Mouse (Mus musculus): Measurements from ENCODE around the gene Ssr3. TPM values are rescaled to one million over a fixed set of nuclear protein-coding genes. Genes with fewer than 3 reads are reported as not detected.
"Not testable (repeated sequence)": the region's sequence is repeated elsewhere in the genome, so short reads cannot be mapped to it uniquely, and the experiment has no call there.

The Ssr3 gene
- 100 to 1,000 TPM; 132 to 153 TPM for total RNA-seq (2021)
- long read RNA-seq, experiment 1, transcript Ssr3-203 (2 exons, 745 nt), result minor isoform, 5 of 269 reads
- long read RNA-seq, experiment 1, transcript Ssr3-201 (5 exons, 2,957 nt), result major isoform, 235 of 269 reads
- long read RNA-seq, experiment 1, partial matches to known transcripts, result 0 of 269 reads
- long read RNA-seq, experiment 1, other reads (novel, unspliced or antisense), result 28 of 269 reads
- long read RNA-seq, experiment 2, transcript Ssr3-201 (5 exons, 2,957 nt), result major isoform, 203 of 235 reads
- long read RNA-seq, experiment 2, partial matches to known transcripts, result 0 of 235 reads
- long read RNA-seq, experiment 2, other reads (novel, unspliced or antisense), result 31 of 235 reads

- DNase-seq (ENCODE audit: low spot score), result peak; percentile 98
These were observed at the start of gene Ssr3 for GRCm38 (mm10) chr3:65392421-65392817. TSS of gene Ssr3 (minus strand) at chr3:65392623.

GRCm38 (mm10) chr3:65441586-65442111, 49.2 kb upstream of the Ssr3 start:
- peak; percentile 68 for DNase-seq (ENCODE audit: low spot score)

DNA sequence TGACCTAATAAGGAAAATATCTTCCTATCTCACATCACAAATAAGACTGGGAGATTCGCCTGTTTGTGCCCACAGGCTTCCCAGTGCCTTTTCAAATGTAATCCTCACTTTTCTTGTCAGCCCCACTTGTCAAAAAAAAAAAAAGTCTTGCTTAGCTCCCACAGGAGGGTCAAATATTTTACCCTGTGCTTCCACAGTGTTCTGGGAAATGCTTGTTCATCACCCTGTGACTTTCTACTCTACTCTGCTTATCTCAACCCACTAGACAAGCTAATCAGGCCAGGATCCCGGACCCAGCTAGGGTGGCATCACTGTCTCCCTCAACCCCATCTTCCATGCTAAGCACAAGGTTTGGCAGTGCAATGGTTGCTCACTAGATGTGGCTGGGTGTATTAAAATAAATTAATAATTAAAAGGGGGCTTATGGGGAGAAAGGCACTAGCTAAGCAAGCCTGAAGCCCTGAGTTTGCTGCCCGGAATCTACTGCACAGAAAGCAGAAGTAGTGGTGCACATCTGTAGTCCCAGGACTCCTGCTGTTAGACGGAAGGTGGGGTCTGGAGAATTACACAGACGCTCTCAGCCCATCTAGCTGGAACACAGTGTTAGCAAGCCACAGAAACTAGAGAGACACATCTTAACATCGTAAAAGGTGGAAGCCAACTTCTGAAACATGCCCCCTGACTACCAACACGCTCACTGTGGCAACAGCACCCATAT, 46.2 kb upstream of the Ssr3 start:
- no peak for DNase-seq (ENCODE audit: low spot score)

DNA sequence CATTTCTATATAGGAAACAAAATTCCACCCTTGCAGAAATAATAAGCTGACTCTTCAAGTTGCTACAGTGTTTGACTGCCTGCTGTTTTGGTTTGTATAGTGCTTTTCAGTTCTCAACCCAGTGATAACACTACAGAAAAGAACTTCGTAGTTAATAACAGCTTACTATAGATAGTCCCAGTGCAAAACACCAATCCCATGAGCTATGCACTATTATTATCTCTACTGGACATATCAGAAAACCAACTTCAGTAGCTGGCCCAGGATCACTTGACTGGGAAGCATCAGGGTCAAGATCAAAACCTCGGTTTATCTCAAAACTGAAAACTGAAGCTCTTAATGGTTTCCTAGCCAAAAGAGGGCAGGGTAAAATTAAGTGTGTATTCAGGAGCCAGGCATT, 43.4 kb upstream of the Ssr3 start:
- DNase-seq (ENCODE audit: low spot score), result no peak

DNA sequence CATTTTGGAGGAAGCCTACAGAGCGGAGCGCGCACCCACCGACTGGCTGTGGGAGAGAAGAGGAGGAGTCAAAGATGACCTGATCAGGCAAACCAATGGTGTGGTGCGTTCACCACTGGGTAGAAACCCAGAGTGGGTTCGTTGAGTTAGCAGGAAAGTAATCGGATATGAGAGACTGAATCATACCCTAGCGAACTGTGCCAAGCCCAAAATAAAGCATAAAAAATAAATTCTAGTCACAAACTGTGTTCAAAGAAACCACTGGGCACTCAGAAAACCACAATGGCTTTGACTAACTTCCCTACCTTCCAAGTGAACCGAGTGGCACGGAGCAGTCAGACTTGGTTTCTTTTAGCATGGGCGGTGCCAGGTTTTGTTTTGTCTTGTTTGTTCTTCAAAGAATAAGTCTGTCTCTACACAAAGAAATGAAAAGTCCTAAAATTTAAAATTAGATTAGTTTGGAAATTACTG, 42.7 kb upstream of the Ssr3 start:
- no peak for DNase-seq (ENCODE audit: low spot score)

- no peak for DNase-seq (ENCODE audit: low spot score)
These were observed 39.8 kb upstream of the Ssr3 start for GRCm38 (mm10) chr3:65432236-65432635.

DNA sequence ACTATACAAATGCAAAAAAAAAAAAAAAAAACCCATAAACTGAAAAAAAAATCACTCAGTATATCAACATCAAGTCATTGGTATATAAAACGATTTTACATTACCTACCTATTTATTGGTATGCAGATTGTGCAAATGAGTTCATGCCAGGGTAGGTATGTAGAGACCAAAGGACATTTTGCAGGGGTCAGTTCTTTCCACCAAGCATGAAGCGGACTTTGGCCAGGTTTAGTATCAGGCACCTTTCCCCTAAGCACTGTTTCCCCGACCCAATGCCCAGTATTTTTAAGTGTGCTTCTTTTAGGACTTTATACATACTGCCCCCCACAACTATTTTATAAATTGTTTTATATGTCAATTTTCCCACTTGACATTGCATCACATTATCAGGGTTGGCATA, 27.3 kb upstream of the Ssr3 start:
- DNase-seq (ENCODE audit: low spot score), result no peak

GRCm38 (mm10) chr3:65417913-65418594, 25.6 kb upstream of the Ssr3 start:
- DNase-seq (ENCODE audit: low spot score), result no peak

DNA sequence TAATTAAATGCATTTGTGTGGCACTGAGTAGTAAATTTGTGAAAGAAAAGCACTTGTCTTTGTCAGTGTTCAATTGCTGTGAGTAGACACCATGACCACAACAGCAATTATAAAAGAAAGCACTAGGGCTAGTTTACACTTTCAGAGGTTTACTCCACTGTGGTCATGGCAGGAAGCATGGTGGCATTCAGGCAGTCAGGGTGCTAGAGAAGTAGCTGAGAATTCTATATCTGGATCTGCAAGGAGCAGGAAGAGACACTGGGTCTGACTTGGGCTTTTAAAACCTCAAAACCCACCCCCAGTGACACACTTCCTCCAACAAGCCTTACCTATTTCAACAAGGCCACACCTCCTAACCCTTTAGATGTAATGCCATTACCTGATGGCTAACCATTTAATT, 24.1 kb upstream of the Ssr3 start:
- no peak for DNase-seq (ENCODE audit: low spot score)

DNA sequence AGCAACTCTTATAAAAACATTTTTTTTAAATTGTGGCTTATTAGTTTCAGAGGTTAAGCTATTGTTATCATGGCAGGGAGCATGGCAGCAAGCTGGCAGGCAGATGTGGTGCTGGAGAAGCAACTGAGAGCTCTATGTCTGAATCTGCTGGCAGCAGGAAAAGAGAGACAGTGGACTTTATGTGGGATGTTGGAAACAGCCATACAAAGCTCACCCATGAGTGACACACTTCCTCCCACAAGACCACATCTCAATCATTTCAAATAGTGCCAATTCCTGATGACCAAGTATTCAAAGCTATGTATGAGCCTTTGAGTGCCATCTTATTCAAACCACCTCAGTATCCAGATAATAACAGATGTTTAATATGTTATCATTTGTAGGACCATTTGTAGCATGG, 15.5 kb upstream of the Ssr3 start:
- DNase-seq (ENCODE audit: low spot score), result no peak

GRCm38 (mm10) chr3:65405781-65406180, 13.4 kb upstream of the Ssr3 start:
- DNase-seq (ENCODE audit: low spot score), result no peak

- DNase-seq (ENCODE audit: low spot score), result no peak
These were observed 5.1 kb upstream of the Ssr3 start for GRCm38 (mm10) chr3:65397566-65397965.

- DNase-seq (ENCODE audit: low spot score), result no peak
These were observed 4.5 kb upstream of the Ssr3 start for GRCm38 (mm10) chr3:65396835-65397504.

- not testable (repeated sequence) for DNase-seq (ENCODE audit: low spot score)
These were observed 2.7 kb upstream of the Ssr3 start for GRCm38 (mm10) chr3:65395111-65395510.

GRCm38 (mm10) chr3:65391784-65392420, 521 bp downstream of the Ssr3 start:
- no peak for DNase-seq (ENCODE audit: low spot score)

DNA sequence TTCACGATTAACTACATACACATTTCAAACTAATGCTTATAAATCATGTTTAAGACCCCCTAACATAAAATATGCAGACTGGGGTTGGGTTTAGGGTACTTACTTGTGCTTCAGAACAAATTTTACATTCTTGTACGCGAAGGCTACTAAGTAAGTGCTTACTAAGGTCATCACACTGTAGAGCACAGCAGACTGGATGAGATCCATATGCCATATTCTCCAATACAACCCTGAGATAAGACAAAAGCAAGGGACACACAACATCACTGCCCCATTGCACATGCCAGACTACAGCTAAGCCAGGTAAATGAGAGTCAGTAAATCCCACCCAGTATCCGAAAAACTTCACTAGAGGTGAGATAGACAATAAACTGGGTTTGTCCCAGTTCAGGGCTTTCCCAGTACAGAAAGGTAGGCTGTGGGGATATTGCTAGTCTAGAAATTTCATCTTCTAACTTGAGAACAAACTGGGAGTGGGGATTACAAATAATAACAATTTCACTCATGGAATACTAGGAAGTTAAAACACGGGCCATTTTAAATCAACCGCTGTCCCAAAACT, 1.1 kb downstream of the Ssr3 start:
- DNase-seq (ENCODE audit: low spot score), result no peak

DNA sequence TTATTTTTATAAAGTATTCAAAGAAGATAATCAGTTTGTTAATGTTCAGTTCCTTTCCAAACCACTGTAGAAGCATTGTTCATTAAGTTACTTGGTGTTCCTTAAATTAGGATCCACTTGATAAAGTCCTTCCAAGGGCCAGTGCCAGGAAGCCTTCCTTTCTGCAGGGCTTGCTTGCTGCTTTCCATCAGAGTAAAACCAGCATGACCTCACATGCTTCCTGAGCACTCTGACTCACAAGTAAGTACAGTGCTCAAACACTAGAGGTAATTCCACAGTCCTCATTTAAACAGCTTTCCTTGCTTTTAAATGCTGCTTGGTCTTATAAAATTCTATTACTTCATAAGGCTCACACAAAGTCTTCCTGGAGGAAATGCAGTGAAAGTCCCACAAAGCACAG, 6.7 kb downstream of the Ssr3 start:
- no peak for DNase-seq (ENCODE audit: low spot score)

- DNase-seq (ENCODE audit: low spot score), result peak; percentile 71
These were observed 8.0 kb downstream of the Ssr3 start for GRCm38 (mm10) chr3:65384431-65384830.

GRCm38 (mm10) chr3:65381094-65381493, 11.3 kb downstream of the Ssr3 start:
- DNase-seq (ENCODE audit: low spot score), result peak; percentile 64

DNA sequence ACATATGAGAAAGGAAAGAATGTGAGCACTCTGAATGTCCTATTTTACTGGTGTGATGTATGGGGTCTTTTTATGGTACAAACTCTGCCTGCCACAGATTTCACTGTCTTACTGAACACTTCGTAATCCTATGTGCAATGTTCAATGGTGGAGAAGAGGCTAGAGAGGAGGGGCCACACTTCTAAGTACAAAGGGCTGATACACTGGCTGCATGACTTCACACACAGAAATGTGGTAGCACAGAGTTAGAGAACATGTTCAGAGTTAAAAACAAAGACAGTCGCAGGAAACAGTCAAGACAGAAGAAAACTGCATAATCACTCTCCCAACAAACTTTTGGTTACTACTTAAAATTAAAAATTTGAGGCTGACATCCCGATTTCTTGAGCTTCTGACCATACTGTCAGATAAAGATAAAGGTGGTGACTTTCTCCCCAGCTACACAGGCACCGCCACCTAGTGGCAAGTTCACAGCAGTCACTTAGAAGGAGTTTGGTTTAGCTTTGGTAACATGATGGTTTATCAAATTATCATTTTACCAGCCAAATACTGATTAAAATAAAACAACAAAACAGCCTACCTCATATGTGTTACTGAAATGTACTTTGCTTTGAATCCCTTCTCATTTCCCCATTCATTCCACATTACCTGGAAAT, 12.4 kb downstream of the Ssr3 start:
- peak; percentile 58 for DNase-seq (ENCODE audit: low spot score)
